Mouse (Mus musculus): ENCODE results near the gene Inpp4b. TPM values are rescaled to one million over a fixed set of nuclear protein-coding genes. Genes with fewer than 3 reads are reported as not detected.
A peak's percentile ranks its signal among the peaks of the same experiment; 100 is the strongest.

Gene Inpp4b
- polyA plus RNA-seq, 1 experiment from 2014 or later: 11.0 TPM

- WGBS: 76% methylated on average over 2 of the region's 2 CpGs
- Histone ChIP-seq H3K36me3 (ENCODE audit: control insufficient read depth, insufficient read depth, low read length) (no peaks in the 10 kb centered on the region), H3K27me3 (ENCODE audit: control insufficient read depth, insufficient read depth, low read depth, low read length) (no peaks in the 10 kb centered on the region), H3K4me1 (ENCODE audit: control insufficient read depth, insufficient read depth, low read length) (no peaks in the 10 kb centered on the region), H3K4me3 (ENCODE audit: low read depth, low read length) (no peak overlapping the region), H3K9me3 (replicated peaks; ENCODE audit: control insufficient read depth, low read length, poor library complexity, severe bottlenecking) (no peaks in the 10 kb centered on the region), H3K9ac (ENCODE audit: low read depth, low read length) (no peak overlapping the region), H3K4me2 (ENCODE audit: low read length) (no peak overlapping the region), H3K27ac (ENCODE audit: low read length) (no peak overlapping the region)
- no peak for ATAC-seq
Measured at GRCm38 (mm10) chr8:81360518-81360917, 18.2 kb downstream of the Inpp4b start.

DNA sequence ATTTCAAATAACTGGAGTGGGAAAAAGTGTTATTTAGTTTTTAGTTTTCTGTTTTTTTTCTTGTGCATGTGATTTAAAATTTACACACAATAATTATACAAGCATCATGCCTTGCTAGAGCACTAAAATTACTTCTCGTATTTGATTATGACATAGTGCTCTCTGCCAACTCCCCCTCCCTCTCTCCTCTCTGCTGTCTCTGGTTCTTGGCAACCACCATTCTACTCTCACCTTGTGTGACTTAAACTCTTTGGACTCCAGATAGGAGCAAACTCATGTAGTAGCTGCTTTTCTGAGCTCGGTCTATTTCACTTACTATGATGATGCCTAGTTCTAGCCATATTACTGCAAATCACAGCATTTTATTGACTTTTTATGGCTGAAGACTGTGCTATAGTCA, 18.8 kb downstream of the Inpp4b start:
- Histone ChIP-seq H3K4me3 (ENCODE audit: low read depth, low read length) (no peak overlapping the region), H3K27ac (ENCODE audit: low read length) (no peak overlapping the region), H3K4me2 (ENCODE audit: low read length) (no peak overlapping the region), H3K9me3 (replicated peaks; ENCODE audit: control insufficient read depth, low read length, poor library complexity, severe bottlenecking) (no peaks in the 10 kb centered on the region), H3K36me3 (ENCODE audit: control insufficient read depth, insufficient read depth, low read length) (no peaks in the 10 kb centered on the region), H3K9ac (ENCODE audit: low read depth, low read length) (no peak overlapping the region), H3K27me3 (ENCODE audit: control insufficient read depth, insufficient read depth, low read depth, low read length) (no peaks in the 10 kb centered on the region), H3K4me1 (ENCODE audit: control insufficient read depth, insufficient read depth, low read length) (no peaks in the 10 kb centered on the region)
- WGBS: 90% methylated on average over 2 of the region's 2 CpGs
- ATAC-seq: no peak

GRCm38 (mm10) chr8:81370607-81371006, 28.3 kb downstream of the Inpp4b start:
- H3K4me2 ChIP-seq (ENCODE audit: low read length): no peak overlapping the region
- H3K4me1 ChIP-seq (ENCODE audit: control insufficient read depth, insufficient read depth, low read length): no peaks in the 10 kb centered on the region
- H3K27me3 ChIP-seq (ENCODE audit: control insufficient read depth, insufficient read depth, low read depth, low read length): no peaks in the 10 kb centered on the region
- no peak overlapping the region for H3K4me3 ChIP-seq (ENCODE audit: low read depth, low read length)
- no peak for ATAC-seq
- no peaks in the 10 kb centered on the region for H3K36me3 ChIP-seq (ENCODE audit: control insufficient read depth, insufficient read depth, low read length)
- no peaks in the 10 kb centered on the region for H3K9me3 ChIP-seq (replicated peaks; ENCODE audit: control insufficient read depth, low read length, poor library complexity, severe bottlenecking)
- H3K9ac ChIP-seq (ENCODE audit: low read depth, low read length): no peak overlapping the region
- H3K27ac ChIP-seq (ENCODE audit: low read length): no peak overlapping the region
- 63% methylated on average over 5 of the region's 5 CpGs for WGBS

DNA sequence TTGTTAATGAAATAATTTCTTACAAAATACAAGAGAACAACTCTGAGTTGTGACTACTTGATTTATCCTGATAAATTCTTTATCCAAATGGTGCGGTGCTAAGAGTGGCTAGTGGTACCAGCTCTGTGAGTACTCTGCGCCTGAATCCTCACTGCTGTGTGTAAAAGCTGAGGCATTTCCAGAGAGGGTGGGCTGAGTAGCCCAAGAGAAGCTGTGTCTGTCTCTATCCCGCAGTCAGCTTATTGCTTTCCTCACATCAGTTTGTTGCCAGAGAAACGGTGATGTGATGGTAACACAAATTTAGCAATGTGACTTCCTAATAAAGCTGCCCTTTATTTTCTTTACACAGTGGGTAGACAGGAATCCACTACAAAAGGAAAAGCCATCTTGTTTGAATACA, 29.5 kb downstream of the Inpp4b start:
- no peaks in the 10 kb centered on the region for H3K9me3 ChIP-seq (replicated peaks; ENCODE audit: control insufficient read depth, low read length, poor library complexity, severe bottlenecking)
- 52% methylated on average over 4 of the region's 4 CpGs for WGBS
- H3K27ac ChIP-seq (ENCODE audit: low read length): no peak overlapping the region
- H3K27me3 ChIP-seq (ENCODE audit: control insufficient read depth, insufficient read depth, low read depth, low read length): no peaks in the 10 kb centered on the region
- no peak overlapping the region for H3K9ac ChIP-seq (ENCODE audit: low read depth, low read length)
- no peak overlapping the region for H3K4me3 ChIP-seq (ENCODE audit: low read depth, low read length)
- no peak for ATAC-seq
- H3K4me1 ChIP-seq (ENCODE audit: control insufficient read depth, insufficient read depth, low read length): no peaks in the 10 kb centered on the region
- no peak overlapping the region for H3K4me2 ChIP-seq (ENCODE audit: low read length)
- H3K36me3 ChIP-seq (ENCODE audit: control insufficient read depth, insufficient read depth, low read length): no peaks in the 10 kb centered on the region

DNA sequence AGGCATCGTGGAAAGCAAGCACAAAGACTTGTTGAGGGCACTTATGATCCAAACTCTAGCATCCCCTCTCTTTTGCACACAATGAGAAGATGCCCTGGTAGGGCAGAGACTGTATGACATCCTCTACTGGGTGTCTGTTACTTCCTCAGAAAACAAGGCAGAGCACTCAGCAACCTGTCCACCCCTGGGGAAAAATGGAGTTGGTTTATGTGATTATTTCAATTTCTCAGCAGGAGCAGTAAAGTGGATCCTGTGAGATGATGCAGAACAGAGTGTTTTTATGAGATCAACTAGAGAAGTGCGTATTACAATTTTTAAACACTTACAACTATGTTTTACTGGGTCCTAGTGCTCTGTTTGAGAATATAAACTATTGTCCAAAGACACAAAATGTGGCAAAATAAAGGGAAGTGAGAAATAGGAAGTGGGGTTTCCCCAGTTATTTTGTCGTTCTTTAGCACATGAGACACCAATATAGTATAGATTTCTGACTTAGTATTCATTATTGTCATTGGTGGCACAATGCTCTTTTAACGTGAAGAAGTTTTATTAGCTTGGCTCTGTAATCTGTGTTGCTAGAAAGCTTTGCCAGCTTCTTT, 32.6 kb downstream of the Inpp4b start:
- H3K36me3 ChIP-seq (ENCODE audit: control insufficient read depth, insufficient read depth, low read length): no peaks in the 10 kb centered on the region
- no peaks in the 10 kb centered on the region for H3K27me3 ChIP-seq (ENCODE audit: control insufficient read depth, insufficient read depth, low read depth, low read length)
- H3K4me3 ChIP-seq (ENCODE audit: low read depth, low read length): no peak overlapping the region
- H3K4me2 ChIP-seq (ENCODE audit: low read length): no peak overlapping the region
- H3K9me3 ChIP-seq (replicated peaks; ENCODE audit: control insufficient read depth, low read length, poor library complexity, severe bottlenecking): no peaks in the 10 kb centered on the region
- H3K4me1 ChIP-seq (ENCODE audit: control insufficient read depth, insufficient read depth, low read length): no peaks in the 10 kb centered on the region
- no peak overlapping the region for H3K9ac ChIP-seq (ENCODE audit: low read depth, low read length)
- WGBS: 79% methylated on average over 4 of the region's 4 CpGs
- no peak overlapping the region for H3K27ac ChIP-seq (ENCODE audit: low read length)
- no peak for ATAC-seq

- Histone ChIP-seq H3K36me3 (ENCODE audit: control insufficient read depth, insufficient read depth, low read length) (no peaks in the 10 kb centered on the region), H3K9me3 (replicated peaks; ENCODE audit: control insufficient read depth, low read length, poor library complexity, severe bottlenecking) (no peaks in the 10 kb centered on the region), H3K4me3 (ENCODE audit: low read depth, low read length) (no peak overlapping the region), H3K27me3 (ENCODE audit: control insufficient read depth, insufficient read depth, low read depth, low read length) (no peaks in the 10 kb centered on the region), H3K27ac (ENCODE audit: low read length) (0 out of 2 replicates have a peak overlapping the region, but pooled peaks have one; percentile 8), H3K9ac (ENCODE audit: low read depth, low read length) (no peak overlapping the region), H3K4me1 (ENCODE audit: control insufficient read depth, insufficient read depth, low read length) (no peaks in the 10 kb centered on the region), H3K4me2 (ENCODE audit: low read length) (no peak overlapping the region)
- no peak for ATAC-seq
- 82% methylated on average over 6 of the region's 6 CpGs for WGBS
Measured at GRCm38 (mm10) chr8:81388953-81389352, 46.6 kb downstream of the Inpp4b start.

DNA sequence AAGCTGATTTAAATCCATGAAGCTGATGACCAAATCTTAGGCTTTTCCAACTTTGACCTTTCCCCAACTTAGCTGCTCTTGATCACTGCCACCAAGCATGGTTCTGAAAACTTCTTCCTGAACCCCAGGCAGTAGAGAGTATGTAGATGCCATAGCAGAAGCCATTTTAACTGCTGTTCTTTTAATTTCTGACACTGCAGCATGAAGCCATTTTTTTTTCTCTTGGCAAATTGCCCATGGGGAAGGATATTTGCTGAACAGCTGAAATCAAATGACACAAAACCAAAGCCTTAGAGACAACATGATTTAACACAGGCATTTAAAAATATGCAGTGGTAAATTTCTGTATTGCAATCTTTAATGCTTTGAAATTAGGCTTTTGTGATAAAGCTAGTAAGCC, 56.7 kb downstream of the Inpp4b start:
- H3K27ac ChIP-seq (ENCODE audit: low read length): no peak overlapping the region

GRCm38 (mm10) chr8:81399501-81399900, 57.1 kb downstream of the Inpp4b start:
- 84% methylated on average over 4 of the region's 4 CpGs for WGBS
- Histone ChIP-seq H3K27ac (ENCODE audit: low read length) (no peak overlapping the region), H3K36me3 (ENCODE audit: control insufficient read depth, insufficient read depth, low read length) (no peaks in the 10 kb centered on the region), H3K9me3 (replicated peaks; ENCODE audit: control insufficient read depth, low read length, poor library complexity, severe bottlenecking) (no peaks in the 10 kb centered on the region), H3K4me2 (ENCODE audit: low read length) (no peak overlapping the region), H3K4me1 (ENCODE audit: control insufficient read depth, insufficient read depth, low read length) (no peaks in the 10 kb centered on the region), H3K9ac (ENCODE audit: low read depth, low read length) (no peak overlapping the region), H3K27me3 (ENCODE audit: control insufficient read depth, insufficient read depth, low read depth, low read length) (no peaks in the 10 kb centered on the region), H3K4me3 (ENCODE audit: low read depth, low read length) (no peak overlapping the region)
- no peak for ATAC-seq

More for the DNA sequence above, 56.7 kb downstream of the Inpp4b start:
- no peak overlapping the region for H3K4me3 ChIP-seq (ENCODE audit: low read depth, low read length)
- H3K27me3 ChIP-seq (ENCODE audit: control insufficient read depth, insufficient read depth, low read depth, low read length): no peaks in the 10 kb centered on the region
- ATAC-seq: no peak
- no peak overlapping the region for H3K9ac ChIP-seq (ENCODE audit: low read depth, low read length)
- no peaks in the 10 kb centered on the region for H3K4me1 ChIP-seq (ENCODE audit: control insufficient read depth, insufficient read depth, low read length)
- H3K36me3 ChIP-seq (ENCODE audit: control insufficient read depth, insufficient read depth, low read length): no peaks in the 10 kb centered on the region
- no peak overlapping the region for H3K4me2 ChIP-seq (ENCODE audit: low read length)
- H3K9me3 ChIP-seq (replicated peaks; ENCODE audit: control insufficient read depth, low read length, poor library complexity, severe bottlenecking): no peaks in the 10 kb centered on the region

GRCm38 (mm10) chr8:81412707-81413106, 70.4 kb downstream of the Inpp4b start:
- Histone ChIP-seq H3K27ac (ENCODE audit: low read length) (no peak overlapping the region), H3K36me3 (ENCODE audit: control insufficient read depth, insufficient read depth, low read length) (no peaks in the 10 kb centered on the region), H3K4me1 (ENCODE audit: control insufficient read depth, insufficient read depth, low read length) (no peaks in the 10 kb centered on the region), H3K4me2 (ENCODE audit: low read length) (no peak overlapping the region), H3K27me3 (ENCODE audit: control insufficient read depth, insufficient read depth, low read depth, low read length) (no peaks in the 10 kb centered on the region), H3K9me3 (replicated peaks; ENCODE audit: control insufficient read depth, low read length, poor library complexity, severe bottlenecking) (no peaks in the 10 kb centered on the region), H3K9ac (ENCODE audit: low read depth, low read length) (no peak overlapping the region), H3K4me3 (ENCODE audit: low read depth, low read length) (no peak overlapping the region)
- ATAC-seq: no peak
- 30% methylated on average over 2 of the region's 2 CpGs for WGBS
